Mouse (Mus musculus): ENCODE data around the gene Rab29. TPM values are rescaled to one million over a fixed set of nuclear protein-coding genes. Genes with fewer than 3 reads are reported as not detected.
A peak's percentile ranks its signal among the peaks of the same experiment; 100 is the strongest.
"Not testable (repeated sequence)": the region's sequence is repeated elsewhere in the genome, so short reads cannot be mapped to it uniquely, and the experiment has no call there.

Gene Rab29
- polyA plus RNA-seq (2016; fragmentation: Nextera tagmentation; extraction: Ambion mirVana), result 12.4 and 13.2 TPM in 2 replicates

DNA sequence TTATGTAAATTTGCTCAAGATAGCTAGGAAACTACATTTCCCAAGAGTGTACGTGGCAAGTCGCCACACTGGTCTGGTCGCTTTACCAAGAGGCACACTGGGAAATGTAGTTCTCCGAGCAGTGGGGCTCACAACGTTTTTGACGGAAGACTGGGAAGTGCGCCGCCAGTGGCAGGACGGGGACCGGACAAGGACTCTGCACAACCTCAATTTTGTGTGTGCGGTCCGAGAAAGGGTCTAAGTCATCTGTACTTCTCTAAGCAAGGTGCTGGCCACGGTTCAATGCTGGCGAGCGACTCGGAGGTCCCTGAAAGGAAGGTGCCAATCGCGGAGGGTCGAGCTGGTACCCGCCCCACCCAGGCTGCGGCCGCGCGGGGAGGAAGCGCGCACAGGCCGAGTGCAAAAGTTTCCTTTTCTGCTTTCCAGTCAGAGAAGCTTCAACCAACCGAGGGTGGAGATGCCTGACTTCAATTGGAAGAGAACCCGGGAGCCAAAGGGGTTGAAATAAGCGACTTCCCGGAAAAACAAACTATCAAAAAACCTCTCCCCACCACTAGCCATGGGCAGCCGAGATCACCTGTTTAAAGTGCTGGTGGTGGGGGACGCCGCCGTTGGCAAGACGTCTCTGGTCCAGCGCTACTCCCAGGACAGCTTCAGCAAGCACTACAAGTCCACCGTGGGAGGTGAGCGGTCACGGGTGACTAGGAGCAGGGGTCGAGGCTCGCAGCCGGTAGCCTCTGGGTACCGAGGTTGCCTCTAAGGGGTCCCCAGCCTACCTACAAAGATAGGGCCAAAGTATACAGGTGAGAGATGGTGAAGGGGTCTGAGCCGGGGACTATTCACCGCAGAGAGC is at the start of gene Rab29:
Gene Rab29 (plus strand): TSS at position 132 of the 853 bp plus-strand sequence.
- 0 out of 2 replicates have a peak, but pooled peaks cover 3% of the 10 kb centered on the region for H3K36me3 ChIP-seq
- H3K4me2 ChIP-seq, result peak within 1 kb of the TSS; percentile 76
- peaks cover 6% of the 10 kb centered on the region; the same call in 1 of the 2 replicates for H3K4me1 ChIP-seq (replicated peaks)
- peak within 1 kb of the TSS; percentile 75 for H3K4me3 ChIP-seq
- 1% methylated on average over 46 of the region's 46 CpGs for WGBS
- no peak within 1 kb of the TSS for H3K27ac ChIP-seq (ENCODE audit: poor library complexity, severe bottlenecking)
- no peaks in the 10 kb centered on the region for H3K27me3 ChIP-seq (replicated peaks)
- no peaks in the 10 kb centered on the region for H3K9me3 ChIP-seq (replicated peaks)
- H3K9ac ChIP-seq, result peak within 1 kb of the TSS; percentile 60
- peak; percentile 91 for ATAC-seq (ENCODE audit: insufficient number of reproducible peaks, low FRiP score)

DNA sequence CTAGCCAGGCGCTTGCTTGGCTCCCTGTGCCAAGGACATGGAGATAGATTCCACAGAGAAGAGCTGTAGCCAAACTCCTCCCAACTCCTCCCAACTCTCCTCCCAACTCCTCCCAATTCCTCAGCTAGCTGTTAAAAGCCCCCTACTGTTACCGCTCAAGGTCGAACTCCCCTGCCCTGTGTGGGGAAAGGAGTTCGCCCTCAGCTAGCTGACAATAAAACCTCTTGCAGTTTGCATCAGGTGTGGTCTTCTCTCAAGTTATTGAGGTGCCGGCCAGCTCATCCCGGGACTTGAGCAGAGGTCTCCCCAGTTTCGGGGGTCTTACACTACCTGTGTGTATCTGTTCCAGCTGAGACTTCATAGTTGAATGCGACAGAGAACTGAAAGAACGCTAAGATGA is 46.7 kb upstream of the Rab29 start:
- not testable (repeated sequence) for H3K9me3 ChIP-seq (replicated peaks); H3K36me3 ChIP-seq; H3K9ac ChIP-seq; H3K4me1 ChIP-seq (replicated peaks); H3K4me2 ChIP-seq; H3K4me3 ChIP-seq; ATAC-seq (ENCODE audit: insufficient number of reproducible peaks, low FRiP score); H3K27me3 ChIP-seq (replicated peaks); H3K27ac ChIP-seq (ENCODE audit: poor library complexity, severe bottlenecking)
- 66% methylated on average over 9 of the region's 9 CpGs for WGBS

DNA sequence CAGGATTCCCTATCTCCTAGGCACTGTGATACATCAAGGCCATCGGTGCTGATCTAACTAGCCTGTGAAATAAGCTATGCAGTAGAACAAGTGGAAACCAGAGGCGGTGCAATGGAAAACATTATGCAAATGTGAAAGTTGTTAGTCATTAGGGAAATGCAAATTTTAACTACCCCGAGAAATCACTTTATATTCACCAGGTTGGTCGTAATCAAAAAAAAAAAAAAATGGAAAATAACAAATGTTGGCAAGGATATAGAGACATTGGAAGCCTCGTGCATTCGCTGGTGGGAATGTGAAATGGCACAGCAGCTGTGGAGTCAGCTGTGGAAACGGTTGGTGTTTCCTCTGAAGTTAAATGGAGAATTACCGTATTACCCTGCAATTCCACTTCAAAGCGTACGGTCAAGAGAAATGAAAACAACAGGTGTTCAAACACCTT is 46.1 kb upstream of the Rab29 start:
- 80% methylated on average over 10 of the region's 10 CpGs for WGBS
- Histone ChIP-seq H3K4me2 (no peak overlapping the region), H3K27ac (ENCODE audit: poor library complexity, severe bottlenecking) (no peak overlapping the region), H3K9ac (no peak overlapping the region), H3K36me3 (no peaks in the 10 kb centered on the region), H3K4me3 (no peak overlapping the region), H3K9me3 (replicated peaks) (peaks cover 7% of the 10 kb centered on the region), H3K27me3 (replicated peaks) (peaks cover 7% of the 10 kb centered on the region), H3K4me1 (replicated peaks) (peaks cover 8% of the 10 kb centered on the region; the same call in 1 of the 2 replicates)
- ATAC-seq (ENCODE audit: insufficient number of reproducible peaks, low FRiP score), result no peak

GRCm38 (mm10) chr1:131822292-131822691 is 44.7 kb upstream of the Rab29 start:
- H3K4me3 ChIP-seq, result no peak overlapping the region
- H3K9ac ChIP-seq, result no peak overlapping the region
- H3K27ac ChIP-seq (ENCODE audit: poor library complexity, severe bottlenecking), result no peak overlapping the region
- H3K36me3 ChIP-seq, result no peaks in the 10 kb centered on the region
- H3K4me2 ChIP-seq, result no peak overlapping the region
- peaks cover 3% of the 10 kb centered on the region for H3K27me3 ChIP-seq (replicated peaks)
- peaks cover 7% of the 10 kb centered on the region for H3K9me3 ChIP-seq (replicated peaks)
- no peak for ATAC-seq (ENCODE audit: insufficient number of reproducible peaks, low FRiP score)
- peaks cover 11% of the 10 kb centered on the region; the same call in 1 of the 2 replicates for H3K4me1 ChIP-seq (replicated peaks)
- 74% methylated on average over 8 of the region's 8 CpGs for WGBS

- WGBS, result 89% methylated on average over 1 of the region's 1 CpGs
- H3K4me3 ChIP-seq, result no peak overlapping the region
- no peaks in the 10 kb centered on the region for H3K36me3 ChIP-seq
- H3K9me3 ChIP-seq (replicated peaks), result peaks cover 7% of the 10 kb centered on the region
- ATAC-seq (ENCODE audit: insufficient number of reproducible peaks, low FRiP score), result no peak
- no peak overlapping the region for H3K4me2 ChIP-seq
- H3K4me1 ChIP-seq (replicated peaks), result peaks cover 12% of the 10 kb centered on the region; the same call in 1 of the 2 replicates
- no peak overlapping the region for H3K9ac ChIP-seq
- no peaks in the 10 kb centered on the region for H3K27me3 ChIP-seq (replicated peaks)
- no peak overlapping the region for H3K27ac ChIP-seq (ENCODE audit: poor library complexity, severe bottlenecking)
Measured at GRCm38 (mm10) chr1:131822856-131823492, 44.0 kb upstream of the Rab29 start.

GRCm38 (mm10) chr1:131823563-131823962 is 43.5 kb upstream of the Rab29 start:
- H3K4me2 ChIP-seq, result no peak overlapping the region
- no peak overlapping the region for H3K9ac ChIP-seq
- no peak overlapping the region for H3K27ac ChIP-seq (ENCODE audit: poor library complexity, severe bottlenecking)
- no peaks in the 10 kb centered on the region for H3K27me3 ChIP-seq (replicated peaks)
- H3K36me3 ChIP-seq, result no peaks in the 10 kb centered on the region
- H3K4me3 ChIP-seq, result no peak overlapping the region
- peaks cover 12% of the 10 kb centered on the region; the same call in 1 of the 2 replicates for H3K4me1 ChIP-seq (replicated peaks)
- 31% methylated on average over 5 of the region's 5 CpGs for WGBS
- peaks cover 7% of the 10 kb centered on the region for H3K9me3 ChIP-seq (replicated peaks)
- ATAC-seq (ENCODE audit: insufficient number of reproducible peaks, low FRiP score), result no peak

GRCm38 (mm10) chr1:131824528-131825181 is 42.4 kb upstream of the Rab29 start:
- no peak for ATAC-seq (ENCODE audit: insufficient number of reproducible peaks, low FRiP score)
- WGBS, result 84% methylated on average over 11 of the region's 11 CpGs
- no peaks in the 10 kb centered on the region for H3K27me3 ChIP-seq (replicated peaks)

GRCm38 (mm10) chr1:131827207-131827786 is 39.7 kb upstream of the Rab29 start, which contains the start of gene Slc41a1:
Slc41a1 (plus strand) TSS chr1:131827493.
- ATAC-seq (ENCODE audit: insufficient number of reproducible peaks, low FRiP score), result peak; percentile 54

More at GRCm38 (mm10) chr1:131824528-131825181, 42.4 kb upstream of the Rab29 start:
- Histone ChIP-seq H3K27ac (ENCODE audit: poor library complexity, severe bottlenecking) (no peak overlapping the region), H3K4me3 (no peak overlapping the region), H3K9ac (no peak overlapping the region), H3K4me2 (no peak overlapping the region), H3K4me1 (replicated peaks) (peaks cover 19% of the 10 kb centered on the region), H3K36me3 (no peaks in the 10 kb centered on the region), H3K9me3 (replicated peaks) (no peaks in the 10 kb centered on the region)

DNA sequence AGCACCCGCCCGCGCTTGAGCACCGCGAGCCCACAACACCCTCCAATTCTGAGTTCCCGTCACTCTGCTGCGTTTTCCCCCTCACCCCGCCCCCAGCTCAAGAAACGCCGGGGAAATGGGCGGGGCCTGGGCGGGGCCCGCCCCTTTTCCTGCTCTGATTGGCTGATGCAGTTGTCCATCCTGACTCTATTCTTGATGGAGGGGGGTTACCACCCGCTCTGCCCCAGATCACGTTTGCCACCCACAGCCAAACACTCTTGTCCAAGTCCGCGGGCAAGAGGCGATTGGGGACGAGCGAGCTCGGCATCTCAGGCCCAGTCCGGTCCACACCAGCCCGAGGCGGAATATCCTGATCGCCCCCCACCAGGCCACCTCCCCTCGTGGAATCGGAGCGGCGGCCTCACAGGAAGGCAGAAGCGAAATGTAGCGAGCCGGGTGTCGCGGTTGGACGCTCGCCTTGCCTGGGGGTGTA is 39.2 kb upstream of the Rab29 start:
- Histone ChIP-seq H3K9me3 (replicated peaks) (no peaks in the 10 kb centered on the region), H3K9ac (peak overlapping the region; percentile 86), H3K4me1 (replicated peaks) (peaks cover 29% of the 10 kb centered on the region), H3K27ac (ENCODE audit: poor library complexity, severe bottlenecking) (peak overlapping the region; percentile 83), H3K4me2 (peak overlapping the region; percentile 93), H3K27me3 (replicated peaks) (no peaks in the 10 kb centered on the region), H3K4me3 (peak overlapping the region; percentile 82), H3K36me3 (peaks cover 20% of the 10 kb centered on the region)
- peak; percentile 96 for ATAC-seq (ENCODE audit: insufficient number of reproducible peaks, low FRiP score)
- WGBS, result 1% methylated on average over 36 of the region's 36 CpGs

More at GRCm38 (mm10) chr1:131827207-131827786, 39.7 kb upstream of the Rab29 start, which contains the start of gene Slc41a1:
- Histone ChIP-seq H3K4me3 (peak within 1 kb of the TSS; percentile 82), H3K9me3 (replicated peaks) (no peaks in the 10 kb centered on the region), H3K9ac (peak within 1 kb of the TSS; percentile 86), H3K27me3 (replicated peaks) (no peaks in the 10 kb centered on the region), H3K27ac (ENCODE audit: poor library complexity, severe bottlenecking) (peak within 1 kb of the TSS; percentile 83), H3K36me3 (peaks cover 20% of the 10 kb centered on the region), H3K4me1 (replicated peaks) (peaks cover 24% of the 10 kb centered on the region), H3K4me2 (peak within 1 kb of the TSS; percentile 93)
- 2% methylated on average over 25 of the region's 25 CpGs for WGBS

DNA sequence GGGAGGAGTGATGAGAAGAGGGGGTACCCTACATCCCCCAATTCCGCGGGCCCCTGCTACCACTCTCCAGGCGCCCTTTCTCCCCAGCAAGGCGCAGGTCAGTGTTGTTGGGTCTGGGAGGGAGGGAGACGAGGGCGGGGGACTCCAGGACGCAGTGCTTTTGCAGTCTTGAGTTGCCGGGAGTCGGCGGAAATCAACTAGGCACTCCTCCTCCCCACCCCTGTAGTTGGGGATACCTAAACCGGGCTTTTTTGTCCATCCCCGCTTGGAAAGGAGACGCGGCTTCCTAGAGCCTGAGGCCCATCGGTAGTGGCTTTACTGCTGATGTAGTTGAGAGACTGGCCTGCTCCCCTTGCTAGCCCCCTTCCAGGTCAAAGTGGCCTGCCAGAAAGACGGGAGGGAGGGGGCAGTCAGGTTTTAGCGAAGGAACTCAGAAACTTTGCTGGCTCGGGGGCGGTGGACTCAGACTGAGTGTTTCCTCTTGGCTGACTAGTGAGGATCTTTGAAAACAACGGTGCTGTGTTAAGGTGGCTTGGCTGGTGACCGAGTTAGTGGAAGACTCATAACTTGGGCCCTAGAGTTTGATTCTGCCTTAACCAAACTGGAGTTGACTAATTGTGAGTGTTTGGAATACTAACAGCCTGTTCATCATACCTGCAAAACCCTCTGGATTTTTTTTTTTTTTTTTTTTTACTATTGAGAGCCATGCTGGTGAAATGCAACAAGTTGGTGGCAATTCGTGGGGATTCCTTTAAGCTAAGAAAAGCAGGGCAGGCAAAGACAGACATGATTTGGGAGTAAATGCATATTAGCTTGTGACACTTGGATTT is 38.5 kb upstream of the Rab29 start:
- Histone ChIP-seq H3K9me3 (replicated peaks) (no peaks in the 10 kb centered on the region), H3K9ac (peak overlapping the region; percentile 86), H3K36me3 (peaks cover 27% of the 10 kb centered on the region), H3K4me3 (peak overlapping the region; percentile 82), H3K4me1 (replicated peaks) (peaks cover 33% of the 10 kb centered on the region), H3K27ac (ENCODE audit: poor library complexity, severe bottlenecking) (peak overlapping the region; percentile 83), H3K4me2 (peak overlapping the region; percentile 93), H3K27me3 (replicated peaks) (no peaks in the 10 kb centered on the region)
- WGBS, result 2% methylated on average over 22 of the region's 22 CpGs
- peak; percentile 70 for ATAC-seq (ENCODE audit: insufficient number of reproducible peaks, low FRiP score)

All from heart, embryonic 12.5 days (tissue).